Mouse (Mus musculus) ES-E14 (cell line): Measurements from ENCODE around the gene Dsn1. TPM values are rescaled to one million over a fixed set of nuclear protein-coding genes. Genes with fewer than 3 reads are reported as not detected.

Source experiments
- DNase-seq: peaks from one replicate; pipeline ENCODE4 v3.0.0-alpha.2; 2013; ENCODE audit warnings: low read depth, low spot score
- H3K27ac ChIP-seq: 2 replicates; pipeline ENCODE4 v1.5.1; 2012; ENCODE audit warnings: low read depth, mild to moderate bottlenecking, low read length, moderate library complexity, mixed read lengths; ENCODE audit not compliant: poor library complexity, insufficient read depth, severe bottlenecking
- H3K36me3 ChIP-seq: 2 replicates; pipeline ENCODE4 v1.6.1; 2012; ENCODE audit warnings: mild to moderate bottlenecking, low read length, moderate library complexity, mixed read lengths; ENCODE audit not compliant: control insufficient read depth, poor library complexity, insufficient read depth, severe bottlenecking
- H3K4me1 ChIP-seq, 2 experiments: fragments of 150-350 bp in 1 of 2; sonication (generic) in 1 of 2; 2 replicates each; pipeline ENCODE4 v1.6.1; 2012; ENCODE audit warnings: low read length in 2 of 2, mild to moderate bottlenecking in 1 of 2, mixed read lengths in 1 of 2; ENCODE audit not compliant: control insufficient read depth in 2 of 2, insufficient read depth in 2 of 2, poor library complexity in 1 of 2
- H3K4me3 ChIP-seq, 2 experiments: fragments of 150-350 bp in 1 of 2; sonication (generic) in 1 of 2; 2 replicates each; pipeline ENCODE4 v1.5.1; 2012; ENCODE audit warnings: low read length in 2 of 2, low read depth in 1 of 2, mild to moderate bottlenecking in 1 of 2, mixed read lengths in 1 of 2; ENCODE audit not compliant: insufficient read depth in 1 of 2, poor library complexity in 1 of 2, severe bottlenecking in 1 of 2
- H3K9ac ChIP-seq: 2 replicates; pipeline ENCODE4 v1.6.1; 2012; ENCODE audit warnings: low read depth, mild to moderate bottlenecking, low read length, mixed read lengths; ENCODE audit not compliant: poor library complexity, insufficient read depth, severe bottlenecking
- H3K9me3 ChIP-seq: fragments of 150-350 bp; sonication (generic); 2 replicates; pipeline ENCODE4 v1.6.1; 2012; ENCODE audit warnings: low read depth, mild to moderate bottlenecking, low read length; ENCODE audit not compliant: control insufficient read depth, insufficient read depth
- CHD2 ChIP-seq: IDR thresholded peaks from 2 replicates; pipeline ENCODE4 v1.6.1; 2014; ENCODE audit warnings: mild to moderate bottlenecking, low read depth, low read length, inconsistent platforms
- HCFC1 ChIP-seq: IDR thresholded peaks from 2 replicates; pipeline ENCODE4 v1.6.1; 2012; ENCODE audit warnings: low read length, inconsistent platforms, borderline replicate concordance; ENCODE audit not compliant: insufficient read depth
- MAFK ChIP-seq: IDR thresholded peaks from 2 replicates; pipeline ENCODE4 v1.6.1; 2014; ENCODE audit warnings: mild to moderate bottlenecking, low read depth, low read length, inconsistent platforms; ENCODE audit not compliant: insufficient read depth
- ZC3H11A ChIP-seq: IDR thresholded peaks from 2 replicates; pipeline ENCODE4 v1.6.1; 2012; ENCODE audit warnings: low read depth, mild to moderate bottlenecking, inconsistent platforms, low read length, borderline replicate concordance
- ZNF384 ChIP-seq: IDR thresholded peaks from 2 replicates; pipeline ENCODE4 v1.6.1; 2012; ENCODE audit warnings: low read depth, low read length, inconsistent platforms
- in situ Hi-C, 2 experiments: fragments of 600-800 bp; cut with MboI; formaldehyde crosslinking; loops; one replicate each; pipeline ENCODE4 v1.15.1; 2025; ENCODE audit warnings: low sequenced_read_pairs in 2 of 2, inconsistent platforms in 1 of 2; ENCODE audit not compliant: unreplicated experiment in 2 of 2
- total RNA-seq: library from RNA; depleted of rRNA; stranded (reverse); fragments of 300-350 nt; gene quantifications from 2 replicates; pipeline ENCODE4 v1.2.3, GENCODE M21; 2012; rRNA removed

Gene Dsn1
- total RNA-seq, 1 experiment, result 25.2 TPM

- Histone ChIP-seq H3K9me3 (no peaks in the 10 kb centered on the region), H3K4me1 (no peaks in the 10 kb centered on the region), H3K9ac (no peak overlapping the region), H3K36me3 (0 out of 2 replicates have a peak, but pooled peaks cover 2% of the 10 kb centered on the region), H3K4me3 (no peak overlapping the region), H3K27ac (no peak overlapping the region)
- TF ChIP-seq HCFC1, result no peak
- TF ChIP-seq ZC3H11A, result no peak
- no peak for TF ChIP-seq CHD2
- TF ChIP-seq MAFK, result no peak
- no peak for TF ChIP-seq ZNF384
- in situ Hi-C loops, result no loop called here
- no peak for DNase-seq
Measured at GRCm38 (mm10) chr2:156951301-156952094, 55.5 kb downstream of the Dsn1 start.

GRCm38 (mm10) chr2:156950816-156951215 is 56.1 kb downstream of the Dsn1 start:
- no peak for TF ChIP-seq ZNF384
- no peak for TF ChIP-seq MAFK
- TF ChIP-seq ZC3H11A, result no peak
- TF ChIP-seq HCFC1, result no peak
- no peak for TF ChIP-seq CHD2
- no peak overlapping the region for H3K9ac ChIP-seq
- in situ Hi-C loops, result no loop called here
- no peak for DNase-seq
- no peaks in the 10 kb centered on the region for H3K9me3 ChIP-seq
- 0 out of 2 replicates have a peak, but pooled peaks cover 2% of the 10 kb centered on the region for H3K36me3 ChIP-seq
- no peak overlapping the region for H3K27ac ChIP-seq
- no peak overlapping the region for H3K4me3 ChIP-seq
- no peaks in the 10 kb centered on the region for H3K4me1 ChIP-seq

Other genes starting within 250 kb of the Dsn1 start
- gene Myl9, start 231.7 kb downstream of the Dsn1 start, total RNA-seq, result 30.7 and 77.7 TPM in 2 replicates
- gene Tgif2, start 167.1 kb downstream of the Dsn1 start, total RNA-seq, result 32.2 and 35.5 TPM in 2 replicates
- gene 4930518I15Rik, start 149.2 kb downstream of the Dsn1 start, total RNA-seq, result 0.89 and 1.2 TPM in 2 replicates
- 216 and 219 TPM in 2 replicates for gene Rab5if, start 144.0 kb downstream of the Dsn1 start, total RNA-seq
- gene Sla2, start 120.0 kb downstream of the Dsn1 start, total RNA-seq, result 5.2 and 5.3 TPM in 2 replicates
- gene Ndrg3, start 15.1 kb downstream of the Dsn1 start, total RNA-seq, result 8.3 and 13.1 TPM in 2 replicates
- gene Soga1, start 72.1 kb upstream of the Dsn1 start, total RNA-seq, result 11.8 and 12.8 TPM in 2 replicates
- gene Tldc2, start 79.9 kb upstream of the Dsn1 start, total RNA-seq, result not detected in 2 replicates
- 23.5 and 25.7 TPM in 2 replicates for gene Samhd1, start 128.1 kb upstream of the Dsn1 start, total RNA-seq
- gene Rbl1, start 197.4 kb upstream of the Dsn1 start, total RNA-seq, result 10.5 and 12.4 TPM in 2 replicates